Mouse (Mus musculus) central nervous system, embryonic 18 days (tissue): ENCODE measurements around the gene Gm5934. TPM values are rescaled to one million over a fixed set of nuclear protein-coding genes. Genes with fewer than 3 reads are reported as not detected.

Experiments used
- polyA plus RNA-seq: library from polyadenylated mRNA; depleted of rRNA; stranded (reverse); fragments of >200 nt; gene quantifications from 2 replicates; pipeline ENCODE4 v1.2.3, GENCODE M21; 2012; rRNA removed

Gm5934 gene
- not detected in 2 replicates for polyA plus RNA-seq

GRCm38 (mm10) chrX:24500660-24501059 is at the start of gene Gm5934:
Gene Gm5934 (minus strand): TSS chrX:24500760.

Other genes with a start within 250 kb of the Gm5934 start
- not detected in 2 replicates for gene Gm4297, start 74.1 kb upstream of the Gm5934 start, polyA plus RNA-seq